Mouse (Mus musculus) megakaryocyte, embryonic 14.5 days (primary cell): ENCODE measurements around the gene Sdhc.

Source experiments
- FLI1 ChIP-seq: IDR thresholded peaks from 2 replicates; pipeline ENCODE4 v1.6.1; 2012; ENCODE audit warnings: low read length, inconsistent platforms, mixed read lengths
- GATA1 ChIP-seq: IDR thresholded peaks from 3 replicates; pipeline ENCODE4 v1.6.1; 2012; ENCODE audit warnings: mixed read lengths, low read length, inconsistent platforms, borderline replicate concordance

- TF ChIP-seq GATA1 (no peak), FLI1 (no peak)
These were observed 31.0 kb downstream of the Sdhc start for GRCm38 (mm10) chr1:171119405-171119804.
